8 mouse cellular contexts compared by ENCODE assay signal in genomic region chr4:32982041-32982715, GRCm38 (mm10). TPM values are rescaled to one million over a fixed set of nuclear protein-coding genes. Genes with fewer than 3 reads are reported as not detected.
DNase-seq lines count a peak whose midpoint lies in the region; ATAC-seq and TF ChIP-seq lines count a peak whose summit lies in the region.

No protein-coding gene starts in this region.

- no peak for TF ChIP-seq CTCF in layer of hippocampus, adult 2 months (conservative IDR thresholded peaks at IDR 0.05)

- peak overlapping the region; percentile 90 for H3K4me3 ChIP-seq in layer of hippocampus, adult 2 months
- H3K4me3 ChIP-seq in heart, embryonic 16.5 days (ENCODE audit: low read length) = peak overlapping the region; percentile 84
- H3K4me3 ChIP-seq in midbrain, embryonic 16.5 days (ENCODE audit: low read depth, low read length) = peak overlapping the region; percentile 93

- under 1% methylated on average over 15 of the region's 15 CpGs for WGBS in heart, embryonic 16.5 days
- WGBS in midbrain, embryonic 16.5 days = 0% methylated on average over 15 of the region's 15 CpGs

- peaks cover 36% of the 10 kb centered on the region for H3K4me1 ChIP-seq in heart, embryonic 16.5 days (ENCODE audit: control insufficient read depth, insufficient read depth, low read length)
- peaks cover 27% of the 10 kb centered on the region for H3K4me1 ChIP-seq in midbrain, embryonic 16.5 days (ENCODE audit: control insufficient read depth, insufficient read depth, low read length)

- peak overlapping the region; percentile 87 for H3K9ac ChIP-seq in heart, embryonic 16.5 days (ENCODE audit: low read length)
- peak overlapping the region; percentile 97 for H3K9ac ChIP-seq in midbrain, embryonic 16.5 days (ENCODE audit: low read depth, low read length)

- ATAC-seq in heart, embryonic 16.5 days (replicated peaks; ENCODE audit: extremely low read depth, insufficient read depth, low FRiP score) = no peak
- peak; percentile 61 for ATAC-seq in midbrain, embryonic 16.5 days

- peaks cover 6% of the 10 kb centered on the region; the same call in 1 of the 2 replicates for H3K9me3 ChIP-seq in heart, embryonic 16.5 days (replicated peaks; ENCODE audit: control insufficient read depth, low read length)
- H3K9me3 ChIP-seq in midbrain, embryonic 16.5 days (replicated peaks; ENCODE audit: control insufficient read depth, low read length, poor library complexity, severe bottlenecking) = no peaks in the 10 kb centered on the region

- H3K36me3 ChIP-seq in heart, embryonic 16.5 days (ENCODE audit: control insufficient read depth, insufficient read depth) = no peaks in the 10 kb centered on the region
- H3K36me3 ChIP-seq in midbrain, embryonic 16.5 days (ENCODE audit: control insufficient read depth, insufficient read depth, low read length) = no peaks in the 10 kb centered on the region

- H3K4me2 ChIP-seq in heart, embryonic 16.5 days (ENCODE audit: low read depth, low read length) = peak overlapping the region; percentile 81
- H3K4me2 ChIP-seq in midbrain, embryonic 16.5 days (ENCODE audit: low read length) = peak overlapping the region; percentile 83

- peak overlapping the region; percentile 96; the same call in 1 of the 2 replicates for H3K27ac ChIP-seq in layer of hippocampus, adult 2 months
- H3K27ac ChIP-seq in heart, embryonic 16.5 days (ENCODE audit: low read length) = peak overlapping the region; percentile 89
- H3K27ac ChIP-seq in midbrain, embryonic 16.5 days (ENCODE audit: low read length) = peak overlapping the region; percentile 87

- H3K27me3 ChIP-seq in heart, embryonic 16.5 days (ENCODE audit: control insufficient read depth, insufficient read depth, low read length) = no peaks in the 10 kb centered on the region
- no peaks in the 10 kb centered on the region for H3K27me3 ChIP-seq in midbrain, embryonic 16.5 days (ENCODE audit: control insufficient read depth, insufficient read depth, low read depth, low read length)

- no peak for DNase-seq in layer of hippocampus, adult 2 months (ENCODE audit: low spot score in 2 of 2)
- DNase-seq in layer of hippocampus, postnatal 25 days (ENCODE audit: extremely low spot score in 1 of 2, low spot score in 1 of 2) = no peak
- peak; percentile 16 for DNase-seq in embryo, embryonic 9.5 days (ENCODE audit: extremely low spot score)
- peak; percentile 46 to 47 for DNase-seq in kidney, postnatal 36 days
- peak; percentile 35 for DNase-seq in thymus, postnatal 4 days
- DNase-seq in spleen, postnatal 4 days (ENCODE audit: low spot score in 2 of 2) = no peak

RNA-seq across cellular contexts. Expression of gene Rragd, which starts 0.7 kb away (rescaled TPM):
- total RNA-seq in layer of hippocampus, adult 2 months (2021) = 10 to 100 TPM; 62.1 to 68.2 TPM
- 10 to 100 TPM; 58.9 to 60.5 TPM for total RNA-seq in layer of hippocampus, postnatal 25 days (2021)
- 41.9 and 44.7 TPM in 2 replicates for polyA plus RNA-seq in heart, embryonic 16.5 days (2015; fragmentation: Nextera tagmentation; extraction: Ambion mirVana)
- 38.3 and 39.4 TPM in 2 replicates for polyA plus RNA-seq in midbrain, embryonic 16.5 days (2015; fragmentation: Nextera tagmentation; extraction: Ambion mirVana)

RNA-seq across cellular contexts. Expression of gene Ankrd6, which starts 31.5 kb away (rescaled TPM):
- total RNA-seq in layer of hippocampus, adult 2 months (2021) = 10 to 100 TPM; 39.6 TPM
- total RNA-seq in layer of hippocampus, postnatal 25 days (2021) = 10 to 100 TPM; 34.8 to 35.6 TPM
- polyA plus RNA-seq in heart, embryonic 16.5 days (2015; fragmentation: Nextera tagmentation; extraction: Ambion mirVana) = 4.7 and 5.6 TPM in 2 replicates
- polyA plus RNA-seq in midbrain, embryonic 16.5 days (2015; fragmentation: Nextera tagmentation; extraction: Ambion mirVana) = 35.7 and 37.9 TPM in 2 replicates

RNA-seq across cellular contexts. Expression of gene Ube2j1, which starts 49.0 kb away (rescaled TPM):
- 10 to 100 TPM; 93.4 to 94.8 TPM for total RNA-seq in layer of hippocampus, adult 2 months (2021)
- total RNA-seq in layer of hippocampus, postnatal 25 days (2021) = 100 to 1,000 TPM in 1 of 2 experiments, 10 to 100 TPM in 1; 97.2 to 101 TPM
- 32.9 and 35.3 TPM in 2 replicates for polyA plus RNA-seq in heart, embryonic 16.5 days (2015; fragmentation: Nextera tagmentation; extraction: Ambion mirVana)
- polyA plus RNA-seq in midbrain, embryonic 16.5 days (2015; fragmentation: Nextera tagmentation; extraction: Ambion mirVana) = 63.2 and 66.4 TPM in 2 replicates

Comparison
In these comparisons a context has a peak if more than half of its experiments do, and no peak if none do; other contexts are left out.
1. DNase-seq: peak in embryo, embryonic 9.5 days (single experiment), kidney, postnatal 36 days (2 of 2) and thymus, postnatal 4 days (single experiment); none in layer of hippocampus, adult 2 months (0 of 2), layer of hippocampus, postnatal 25 days (0 of 2) and spleen, postnatal 4 days (0 of 2).
2. Peak in every context shown above with its lines, with median percentiles within 50 percentile points of each other: H3K27ac ChIP-seq and H3K4me3 ChIP-seq.